Mouse (Mus musculus) ES-E14 (cell line): ENCODE measurements around the gene Lyrm9. TPM values are rescaled to one million over a fixed set of nuclear protein-coding genes. Genes with fewer than 3 reads are reported as not detected.

ENCODE experiments used
- DNase-seq: peaks from one replicate; pipeline ENCODE4 v3.0.0-alpha.2; 2013; ENCODE audit warnings: low read depth, low spot score
- H3K27ac ChIP-seq: 2 replicates; pipeline ENCODE4 v1.5.1; 2012; ENCODE audit warnings: low read depth, mild to moderate bottlenecking, low read length, moderate library complexity, mixed read lengths; ENCODE audit not compliant: poor library complexity, insufficient read depth, severe bottlenecking
- H3K36me3 ChIP-seq: 2 replicates; pipeline ENCODE4 v1.6.1; 2012; ENCODE audit warnings: mild to moderate bottlenecking, low read length, moderate library complexity, mixed read lengths; ENCODE audit not compliant: control insufficient read depth, poor library complexity, insufficient read depth, severe bottlenecking
- H3K4me1 ChIP-seq, 2 experiments: fragments of 150-350 bp in 1 of 2; sonication (generic) in 1 of 2; 2 replicates each; pipeline ENCODE4 v1.6.1; 2012; ENCODE audit warnings: low read length in 2 of 2, mild to moderate bottlenecking in 1 of 2, mixed read lengths in 1 of 2; ENCODE audit not compliant: control insufficient read depth in 2 of 2, insufficient read depth in 2 of 2, poor library complexity in 1 of 2
- H3K4me3 ChIP-seq, 2 experiments: fragments of 150-350 bp in 1 of 2; sonication (generic) in 1 of 2; 2 replicates each; pipeline ENCODE4 v1.5.1; 2012; ENCODE audit warnings: low read length in 2 of 2, low read depth in 1 of 2, mild to moderate bottlenecking in 1 of 2, mixed read lengths in 1 of 2; ENCODE audit not compliant: insufficient read depth in 1 of 2, poor library complexity in 1 of 2, severe bottlenecking in 1 of 2
- H3K9ac ChIP-seq: 2 replicates; pipeline ENCODE4 v1.6.1; 2012; ENCODE audit warnings: low read depth, mild to moderate bottlenecking, low read length, mixed read lengths; ENCODE audit not compliant: poor library complexity, insufficient read depth, severe bottlenecking
- H3K9me3 ChIP-seq: fragments of 150-350 bp; sonication (generic); 2 replicates; pipeline ENCODE4 v1.6.1; 2012; ENCODE audit warnings: low read depth, mild to moderate bottlenecking, low read length; ENCODE audit not compliant: control insufficient read depth, insufficient read depth
- CHD2 ChIP-seq: IDR thresholded peaks from 2 replicates; pipeline ENCODE4 v1.6.1; 2014; ENCODE audit warnings: mild to moderate bottlenecking, low read depth, low read length, inconsistent platforms
- HCFC1 ChIP-seq: IDR thresholded peaks from 2 replicates; pipeline ENCODE4 v1.6.1; 2012; ENCODE audit warnings: low read length, inconsistent platforms, borderline replicate concordance; ENCODE audit not compliant: insufficient read depth
- MAFK ChIP-seq: IDR thresholded peaks from 2 replicates; pipeline ENCODE4 v1.6.1; 2014; ENCODE audit warnings: mild to moderate bottlenecking, low read depth, low read length, inconsistent platforms; ENCODE audit not compliant: insufficient read depth
- ZC3H11A ChIP-seq: IDR thresholded peaks from 2 replicates; pipeline ENCODE4 v1.6.1; 2012; ENCODE audit warnings: low read depth, mild to moderate bottlenecking, inconsistent platforms, low read length, borderline replicate concordance
- ZNF384 ChIP-seq: IDR thresholded peaks from 2 replicates; pipeline ENCODE4 v1.6.1; 2012; ENCODE audit warnings: low read depth, low read length, inconsistent platforms
- in situ Hi-C, 2 experiments: fragments of 600-800 bp; cut with MboI; formaldehyde crosslinking; loops; one replicate each; pipeline ENCODE4 v1.15.1; 2025; ENCODE audit warnings: low sequenced_read_pairs in 2 of 2, inconsistent platforms in 1 of 2; ENCODE audit not compliant: unreplicated experiment in 2 of 2
- total RNA-seq: library from RNA; depleted of rRNA; stranded (reverse); fragments of 300-350 nt; gene quantifications from 2 replicates; pipeline ENCODE4 v1.2.3, GENCODE M21; 2012

Lyrm9 gene
- total RNA-seq, 1 experiment = 19.1 TPM

DNA sequence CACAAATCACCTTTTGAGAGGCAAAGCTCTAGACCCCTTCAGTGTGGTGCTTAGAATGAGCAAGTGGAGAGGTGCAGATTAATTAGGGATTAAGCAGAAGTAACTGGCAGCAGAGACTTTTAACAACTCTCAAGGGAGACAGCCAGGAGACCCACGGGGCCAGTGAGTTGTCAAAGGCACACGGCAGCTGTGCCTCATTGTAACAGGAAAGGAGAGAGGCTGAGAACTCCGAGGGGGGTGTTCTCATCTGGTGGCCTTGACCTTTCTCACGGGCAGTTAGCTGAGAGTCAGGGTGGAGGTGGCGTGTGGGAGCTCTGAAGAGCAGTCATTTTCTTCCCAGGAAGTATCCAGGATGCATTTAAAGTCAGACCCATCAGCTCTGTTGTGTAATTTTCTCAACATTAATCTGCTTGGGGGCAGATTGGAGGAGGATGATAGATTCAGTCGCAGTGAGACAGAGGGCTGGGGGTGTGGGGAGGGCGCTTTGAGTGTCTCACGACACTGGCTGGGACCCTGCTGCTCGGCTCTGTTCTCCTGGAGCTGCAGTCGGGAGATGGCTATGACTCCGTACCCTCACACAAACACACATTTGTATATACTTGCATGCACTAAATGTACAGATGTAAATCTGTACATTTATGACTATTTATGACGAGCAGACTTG is 5.9 kb upstream of the Lyrm9 start:
- H3K36me3 ChIP-seq = no peaks in the 10 kb centered on the region
- in situ Hi-C loops = loop anchor here (10.0 kb wide), 1 partner anchor 236 kb away; no protein-coding TSS in a partner anchor
- TF ChIP-seq MAFK (no peak), ZC3H11A (no peak), CHD2 (no peak), HCFC1 (no peak), ZNF384 (no peak)
- H3K4me3 ChIP-seq = no peak overlapping the region
- H3K9me3 ChIP-seq = no peaks in the 10 kb centered on the region
- peaks cover 0 to 6% of the 10 kb centered on the region in 2 experiments; a peak in 2 of 4 replicates for H3K4me1 ChIP-seq
- H3K27ac ChIP-seq = no peak overlapping the region
- H3K9ac ChIP-seq = no peak overlapping the region
- peak; percentile 28 for DNase-seq

DNA sequence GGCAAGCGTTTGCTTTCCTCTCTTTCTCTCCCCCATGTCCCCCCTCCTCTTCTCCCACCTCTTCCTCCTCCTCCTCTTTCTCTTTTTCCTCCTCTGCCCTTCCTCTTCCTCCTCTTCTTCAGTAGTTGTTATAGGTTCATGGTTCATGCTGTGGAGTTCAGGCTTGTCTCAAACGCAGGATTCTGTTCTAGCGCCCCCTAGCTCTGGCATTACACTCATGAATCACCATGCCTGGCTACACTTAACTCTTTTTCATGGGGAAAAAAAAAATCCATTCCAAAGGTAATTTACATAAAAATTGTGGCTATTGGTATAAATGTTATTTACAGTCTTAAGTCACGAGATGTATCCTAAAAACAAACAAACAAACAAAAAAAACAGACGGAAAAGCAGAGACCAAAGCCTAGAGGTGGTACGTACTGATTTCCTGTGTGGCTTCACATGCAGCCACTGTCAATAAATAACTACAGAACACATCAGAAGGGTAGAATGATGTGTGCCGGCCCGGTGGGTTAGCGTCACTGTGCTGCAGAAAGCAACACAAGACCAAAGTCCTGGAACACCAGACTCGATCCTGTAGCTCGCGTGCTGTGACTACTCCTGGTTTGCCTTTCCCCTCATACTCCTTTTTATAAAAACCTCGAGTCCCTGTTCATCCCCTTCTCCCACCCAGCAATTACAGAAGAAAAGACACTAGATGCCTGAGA is 3.4 kb upstream of the Lyrm9 start:
- Histone ChIP-seq H3K36me3 (no peaks in the 10 kb centered on the region), H3K4me1 (peaks cover 3 to 9% of the 10 kb centered on the region in 2 experiments), H3K4me3 (no peak overlapping the region), H3K9me3 (no peaks in the 10 kb centered on the region), H3K27ac (no peak overlapping the region), H3K9ac (no peak overlapping the region)
- TF ChIP-seq CHD2 (no peak), HCFC1 (no peak), ZC3H11A (no peak), ZNF384 (no peak), MAFK (no peak)
- DNase-seq = peak; percentile 47
- in situ Hi-C loops = loop anchor here (10.0 kb wide), 1 partner anchor 238 kb away; no protein-coding TSS in a partner anchor

DNA sequence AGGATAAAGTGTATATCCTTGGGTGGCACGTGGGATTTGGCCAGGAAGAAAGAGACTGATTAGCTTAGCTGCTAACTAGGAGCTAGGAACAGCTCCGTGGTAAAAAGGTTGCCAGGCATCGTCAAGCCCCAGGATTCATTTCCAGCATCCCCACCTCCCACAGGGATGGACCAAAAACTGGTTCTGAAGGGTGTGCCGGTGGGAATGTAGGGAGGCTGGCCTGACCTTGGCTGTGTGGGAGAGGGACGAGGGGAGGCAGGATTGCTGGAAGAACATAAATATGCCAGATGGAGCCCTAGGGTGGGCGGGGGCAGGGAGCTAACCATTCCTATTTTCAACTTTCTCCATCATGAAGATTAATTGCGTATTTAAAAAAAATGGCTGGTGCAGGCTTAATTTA is 1.2 kb downstream of the Lyrm9 start:
- Histone ChIP-seq H3K27ac (no peak overlapping the region), H3K36me3 (no peaks in the 10 kb centered on the region), H3K9me3 (no peaks in the 10 kb centered on the region), H3K4me1 (peaks cover 3% of the 10 kb centered on the region in 2 experiments), H3K9ac (no peak overlapping the region), H3K4me3 (no peak overlapping the region; a peak in 1 of 4 replicates)
- in situ Hi-C loops = loop anchor here (10.0 kb wide), 1 partner anchor 243 kb away; no protein-coding TSS in a partner anchor
- no peak for TF ChIP-seq ZC3H11A
- TF ChIP-seq MAFK = no peak
- no peak for TF ChIP-seq CHD2
- no peak for TF ChIP-seq HCFC1
- TF ChIP-seq ZNF384 = no peak
- DNase-seq = no peak

DNA sequence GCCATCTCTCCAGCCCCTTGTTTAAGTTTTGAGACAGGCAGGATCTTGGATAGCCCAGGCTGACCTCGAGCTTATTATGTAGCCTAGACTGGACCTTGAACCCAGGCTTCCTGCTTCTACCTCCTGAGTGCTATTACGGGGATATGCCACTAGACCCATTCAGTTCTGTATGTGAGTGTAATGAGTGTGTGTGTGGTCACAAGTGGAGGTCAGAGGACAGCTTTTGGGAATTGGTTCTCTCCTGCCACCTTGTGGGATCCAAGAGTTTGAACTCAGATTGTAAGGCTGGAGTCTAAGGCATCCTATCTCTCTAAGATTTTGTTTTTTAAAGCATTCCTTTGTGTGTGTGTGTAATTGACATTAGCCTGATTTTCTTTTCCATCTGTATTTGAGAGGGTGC is 2.0 kb downstream of the Lyrm9 start:
- in situ Hi-C loops = loop anchor here (10.0 kb wide), 1 partner anchor 244 kb away; no protein-coding TSS in a partner anchor
- peaks cover 3% of the 10 kb centered on the region in 2 experiments for H3K4me1 ChIP-seq

More for the DNA sequence above, 2.0 kb downstream of the Lyrm9 start:
- Histone ChIP-seq H3K9ac (no peak overlapping the region), H3K27ac (no peak overlapping the region), H3K4me3 (no peak overlapping the region), H3K36me3 (no peaks in the 10 kb centered on the region), H3K9me3 (no peaks in the 10 kb centered on the region)
- TF ChIP-seq ZNF384 (no peak), MAFK (no peak), HCFC1 (no peak), ZC3H11A (no peak), CHD2 (no peak)
- DNase-seq = no peak
